Comparison of ENCODE assay signal across 8 mouse cellular contexts in the genomic region with DNA sequence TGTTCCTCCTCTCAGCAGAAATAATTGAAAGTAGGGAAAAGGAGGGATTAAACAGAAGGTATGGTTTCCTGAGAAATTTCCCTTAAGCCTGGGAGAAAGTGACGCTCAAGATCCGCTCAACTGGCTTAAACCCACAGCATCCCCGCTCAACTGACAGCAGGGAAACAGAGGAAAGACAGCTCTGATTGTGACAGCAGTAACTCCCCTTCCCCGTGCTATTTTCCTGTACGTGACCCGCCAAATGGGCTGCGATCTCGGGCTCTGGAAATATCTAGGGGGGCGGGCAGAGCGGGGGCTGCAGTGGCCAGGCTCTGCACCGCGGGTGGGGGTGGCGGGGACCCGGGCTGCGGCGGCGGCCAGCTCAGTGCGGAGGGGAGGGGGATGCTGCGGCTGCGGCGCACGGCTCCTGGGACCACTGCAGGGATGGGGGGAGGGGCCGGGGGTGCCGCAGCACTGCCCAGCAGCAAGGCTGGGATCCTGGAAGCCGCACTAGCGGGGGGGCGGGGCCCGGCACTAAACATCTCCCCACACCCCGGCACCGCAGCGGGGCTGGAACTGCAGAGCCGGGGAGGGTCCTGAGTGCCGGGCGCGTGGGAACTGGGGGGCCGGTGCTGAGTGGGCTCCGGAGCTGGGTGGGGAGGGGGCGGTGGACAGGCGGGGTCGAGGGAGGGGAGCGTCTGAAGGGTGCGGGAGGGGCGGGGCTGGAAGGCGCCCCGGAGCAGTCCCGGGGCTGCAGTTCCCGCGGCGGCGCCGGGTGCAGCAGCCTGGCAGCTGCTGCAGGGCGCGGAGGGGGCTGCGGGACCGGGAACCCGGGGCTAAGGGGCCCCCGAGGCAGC. TPM values are rescaled to one million over a fixed set of nuclear protein-coding genes. Genes with fewer than 3 reads are reported as not detected.
DNase-seq lines count a peak whose midpoint lies in the region; ATAC-seq and TF ChIP-seq lines count a peak whose summit lies in the region.

No protein-coding gene starts in this region.

- in situ Hi-C loops in ES-E14 (cut with MboI; ENCODE audit: low sequenced_read_pairs in 2 of 2, unreplicated experiment in 2 of 2), result no loop called here

- H3K9me3 ChIP-seq in heart, embryonic 11.5 days (replicated peaks; ENCODE audit: control insufficient read depth, low read length), result no peaks in the 10 kb centered on the region
- H3K9me3 ChIP-seq in ES-E14 (ENCODE audit: control insufficient read depth, insufficient read depth, low read depth, low read length), result no peaks in the 10 kb centered on the region
- no peaks in the 10 kb centered on the region for H3K9me3 ChIP-seq in hindbrain, embryonic 11.5 days (ENCODE audit: control insufficient read depth, low read length)
- H3K9me3 ChIP-seq in liver, embryonic 16.5 days (replicated peaks; ENCODE audit: control insufficient read depth, low read length), result no peaks in the 10 kb centered on the region
- H3K9me3 ChIP-seq in stomach, embryonic 15.5 days, result no peaks in the 10 kb centered on the region

- H3K4me3 ChIP-seq in heart, embryonic 11.5 days (ENCODE audit: low read depth, low read length), result peak overlapping the region; percentile 86
- H3K4me3 ChIP-seq in ES-E14 (ENCODE audit: insufficient read depth in 1 of 2, low read depth in 1 of 2, low read length in 2 of 2, poor library complexity in 1 of 2, severe bottlenecking in 1 of 2), result peak overlapping the region; percentile 97 to 98
- peak overlapping the region; percentile 68 for H3K4me3 ChIP-seq in hindbrain, embryonic 11.5 days (ENCODE audit: low read depth, low read length)
- peak overlapping the region; percentile 75 for H3K4me3 ChIP-seq in liver, embryonic 16.5 days (ENCODE audit: low read depth, low read length)
- peak overlapping the region; percentile 82 for H3K4me3 ChIP-seq in stomach, embryonic 15.5 days (replicated peaks)

- peak overlapping the region; percentile 85 for H3K9ac ChIP-seq in heart, embryonic 11.5 days (ENCODE audit: low read depth, low read length)
- H3K9ac ChIP-seq in ES-E14 (ENCODE audit: insufficient read depth, low read depth, low read length, poor library complexity, severe bottlenecking), result peak overlapping the region; percentile 94
- peak overlapping the region; percentile 81 for H3K9ac ChIP-seq in hindbrain, embryonic 11.5 days (ENCODE audit: low read depth, low read length)
- H3K9ac ChIP-seq in liver, embryonic 16.5 days (ENCODE audit: low read depth, low read length), result peak overlapping the region; percentile 70
- H3K9ac ChIP-seq in stomach, embryonic 15.5 days, result peak overlapping the region; percentile 50

- H3K4me1 ChIP-seq in heart, embryonic 11.5 days (ENCODE audit: control insufficient read depth, insufficient read depth, low read length), result peaks cover 25% of the 10 kb centered on the region
- peaks cover 4 to 12% of the 10 kb centered on the region in 2 experiments; a peak in 3 of 4 replicates for H3K4me1 ChIP-seq in ES-E14 (ENCODE audit: control insufficient read depth in 2 of 2, insufficient read depth in 2 of 2, low read length in 2 of 2, poor library complexity in 1 of 2)
- 0 out of 2 replicates have a peak, but pooled peaks cover 7% of the 10 kb centered on the region for H3K4me1 ChIP-seq in hindbrain, embryonic 11.5 days (replicated peaks; ENCODE audit: control insufficient read depth, insufficient read depth, low read length)
- peaks cover 11% of the 10 kb centered on the region for H3K4me1 ChIP-seq in liver, embryonic 16.5 days (ENCODE audit: control insufficient read depth, low read depth, low read length)
- H3K4me1 ChIP-seq in stomach, embryonic 15.5 days, result peaks cover 18% of the 10 kb centered on the region

- peak overlapping the region; percentile 88 for H3K4me2 ChIP-seq in heart, embryonic 11.5 days
- H3K4me2 ChIP-seq in hindbrain, embryonic 11.5 days (replicated peaks; ENCODE audit: low read depth, low read length), result peak overlapping the region; percentile 83
- peak overlapping the region; percentile 95 for H3K4me2 ChIP-seq in liver, embryonic 16.5 days (ENCODE audit: low read depth, low read length)
- peak overlapping the region; percentile 85 for H3K4me2 ChIP-seq in stomach, embryonic 15.5 days

- peak overlapping the region; percentile 79 for H3K27ac ChIP-seq in heart, embryonic 11.5 days (ENCODE audit: low read depth, low read length)
- no peak overlapping the region for H3K27ac ChIP-seq in ES-E14 (ENCODE audit: insufficient read depth, low read depth, low read length, poor library complexity, severe bottlenecking)
- peak overlapping the region; percentile 86 for H3K27ac ChIP-seq in hindbrain, embryonic 11.5 days (ENCODE audit: low read depth, low read length)
- no peak overlapping the region for H3K27ac ChIP-seq in liver, embryonic 16.5 days (ENCODE audit: low read length)
- H3K27ac ChIP-seq in stomach, embryonic 15.5 days, result peak overlapping the region; percentile 77

- H3K36me3 ChIP-seq in heart, embryonic 11.5 days (ENCODE audit: control insufficient read depth, insufficient read depth, low read length), result peaks cover 16% of the 10 kb centered on the region; the same call in 1 of the 2 replicates
- H3K36me3 ChIP-seq in ES-E14 (ENCODE audit: control insufficient read depth, insufficient read depth, low read length, poor library complexity, severe bottlenecking), result peaks cover 18% of the 10 kb centered on the region; the same call in 1 of the 2 replicates
- no peaks in the 10 kb centered on the region for H3K36me3 ChIP-seq in hindbrain, embryonic 11.5 days (ENCODE audit: control insufficient read depth, insufficient read depth, low read length)
- H3K36me3 ChIP-seq in liver, embryonic 16.5 days (ENCODE audit: control insufficient read depth, insufficient read depth), result no peaks in the 10 kb centered on the region; the same call in 1 of the 2 replicates
- H3K36me3 ChIP-seq in stomach, embryonic 15.5 days, result peaks cover 16% of the 10 kb centered on the region

- DNase-seq in heart, adult 8-10 months (ENCODE audit: low spot score), result no peak
- no peak for DNase-seq in ES-E14 (ENCODE audit: low read depth, low spot score)
- DNase-seq in embryo, embryonic 11 days, result peak; percentile 83
- peak; percentile 74 for DNase-seq in hindbrain, embryonic 11.5 days (ENCODE audit: low spot score)

- ATAC-seq in heart, embryonic 11.5 days (replicated peaks; ENCODE audit: insufficient number of reproducible peaks, low FRiP score, low TSS enrichment), result peak; percentile 51
- ATAC-seq in hindbrain, embryonic 11.5 days (ENCODE audit: low FRiP score), result peak; percentile 75
- ATAC-seq in liver, embryonic 16.5 days (ENCODE audit: low read depth), result peak; percentile 35
- peak; percentile 12; the same call in 1 of the 2 replicates for ATAC-seq in stomach, embryonic 15.5 days (ENCODE audit: insufficient read depth, low FRiP score, low read depth)
- no peak for ATAC-seq in monocyte, adult 5-6 weeks (replicated peaks; ENCODE audit: insufficient number of reproducible peaks, low FRiP score, low TSS enrichment, poor library complexity, severe bottlenecking)

- H3K27me3 ChIP-seq in heart, embryonic 11.5 days (ENCODE audit: control insufficient read depth, insufficient read depth, low read length), result no peaks in the 10 kb centered on the region
- no peaks in the 10 kb centered on the region; the same call in 1 of the 2 replicates for H3K27me3 ChIP-seq in hindbrain, embryonic 11.5 days (ENCODE audit: control insufficient read depth, insufficient read depth, low read length)
- H3K27me3 ChIP-seq in liver, embryonic 16.5 days (ENCODE audit: control insufficient read depth, insufficient read depth, low read depth, low read length), result no peaks in the 10 kb centered on the region
- H3K27me3 ChIP-seq in stomach, embryonic 15.5 days (replicated peaks), result no peaks in the 10 kb centered on the region

- WGBS in heart, embryonic 11.5 days (ENCODE audit: insufficient replicate concordance), result 1% methylated on average over 45 of the region's 57 CpGs
- WGBS in hindbrain, embryonic 11.5 days, result under 1% methylated on average over 42 of the region's 57 CpGs
- 3% methylated on average over 38 of the region's 57 CpGs for WGBS in liver, embryonic 16.5 days (ENCODE audit: insufficient replicate concordance)
- under 1% methylated on average over 35 of the region's 57 CpGs for WGBS in stomach, embryonic 15.5 days

TF ChIP-seq in ES-E14, 5 proteins besides CTCF, POLR2A, EP300 and RAD21:
- TF ChIP-seq ZNF384 (IDR thresholded peaks at IDR 0.05; ENCODE audit: low read depth, low read length) (no peak), MAFK (IDR thresholded peaks at IDR 0.05; ENCODE audit: insufficient read depth, low read depth, low read length) (no peak), CHD2 (IDR thresholded peaks at IDR 0.05; ENCODE audit: low read depth, low read length) (no peak)

RNA-seq across cellular contexts. Expression of a gene that starts 0.7 kb away (rescaled TPM):
- polyA plus RNA-seq in heart, embryonic 11.5 days (2014; fragmentation: Nextera tagmentation; extraction: Ambion mirVana), result 61.8 and 65.6 TPM in 2 replicates
- total RNA-seq in heart, adult 8-10 months (2022), result 10 to 100 TPM; 47.2 to 73.5 (median 58.4) TPM
- total RNA-seq in ES-E14 (2012; rRNA removed), result 28.7 and 31.2 TPM in 2 replicates
- polyA plus RNA-seq in hindbrain, embryonic 11.5 days (2014; fragmentation: Nextera tagmentation; extraction: Ambion mirVana), result 44.2 and 46.8 TPM in 2 replicates
- polyA plus RNA-seq in liver, embryonic 16.5 days (2015; fragmentation: Nextera tagmentation; extraction: Ambion mirVana), result 4.1 and 5.2 TPM in 2 replicates
- polyA plus RNA-seq in stomach, embryonic 15.5 days (2015; fragmentation: Nextera tagmentation; extraction: Ambion mirVana), result 40.4 and 49.1 TPM in 2 replicates
- 36.4 to 81.1 TPM (median 62.3 TPM) in 3 replicates for total RNA-seq in monocyte, adult 5-6 weeks (2017)

RNA-seq across cellular contexts. Expression of a gene that starts 43.3 kb away (rescaled TPM):
- polyA plus RNA-seq in heart, embryonic 11.5 days (2014; fragmentation: Nextera tagmentation; extraction: Ambion mirVana), result 0.37 and 0.66 TPM in 2 replicates
- 1 to 10 TPM; 4.9 to 7.7 (median 5.6) TPM for total RNA-seq in heart, adult 8-10 months (2022)
- total RNA-seq in ES-E14 (2012; rRNA removed), result 4.4 and 13.7 TPM in 2 replicates
- polyA plus RNA-seq in hindbrain, embryonic 11.5 days (2014; fragmentation: Nextera tagmentation; extraction: Ambion mirVana), result 0.59 and 0.65 TPM in 2 replicates
- polyA plus RNA-seq in liver, embryonic 16.5 days (2015; fragmentation: Nextera tagmentation; extraction: Ambion mirVana), result 0.91 and 1.2 TPM in 2 replicates
- polyA plus RNA-seq in stomach, embryonic 15.5 days (2015; fragmentation: Nextera tagmentation; extraction: Ambion mirVana), result 1.3 and 1.9 TPM in 2 replicates
- total RNA-seq in monocyte, adult 5-6 weeks (2017), result 0.39 to 1.1 TPM in 2 of 3 replicates, not detected in the other

RNA-seq across cellular contexts. Expression of a gene that starts 58.8 kb away (rescaled TPM):
- polyA plus RNA-seq in heart, embryonic 11.5 days (2014; fragmentation: Nextera tagmentation; extraction: Ambion mirVana), result 18.7 and 19.1 TPM in 2 replicates
- total RNA-seq in heart, adult 8-10 months (2022), result 10 to 100 TPM in 1 of 4 experiments, 1 to 10 TPM in 3; 7.1 to 10.6 (median 9.9) TPM
- total RNA-seq in ES-E14 (2012; rRNA removed), result 12.1 and 19.1 TPM in 2 replicates
- 20.2 and 21.0 TPM in 2 replicates for polyA plus RNA-seq in hindbrain, embryonic 11.5 days (2014; fragmentation: Nextera tagmentation; extraction: Ambion mirVana)
- 14.5 and 16.7 TPM in 2 replicates for polyA plus RNA-seq in liver, embryonic 16.5 days (2015; fragmentation: Nextera tagmentation; extraction: Ambion mirVana)
- 22.3 and 25.5 TPM in 2 replicates for polyA plus RNA-seq in stomach, embryonic 15.5 days (2015; fragmentation: Nextera tagmentation; extraction: Ambion mirVana)
- 15.6 to 17.6 TPM (median 16.8 TPM) in 3 replicates for total RNA-seq in monocyte, adult 5-6 weeks (2017)

Comparison
In these comparisons a context has a peak if more than half of its experiments do, and no peak if none do; other contexts are left out.
1. H3K27ac ChIP-seq: peak in heart, embryonic 11.5 days (single experiment), hindbrain, embryonic 11.5 days (single experiment) and stomach, embryonic 15.5 days (single experiment); none in ES-E14 (single experiment) and liver, embryonic 16.5 days (single experiment).
2. DNase-seq: peak in embryo, embryonic 11 days (single experiment) and hindbrain, embryonic 11.5 days (single experiment); none in heart, adult 8-10 months (single experiment) and ES-E14 (single experiment).
3. Peak in every context shown above with its lines, with median percentiles within 50 percentile points of each other: H3K4me2 ChIP-seq, H3K4me3 ChIP-seq and H3K9ac ChIP-seq.